Mouse (Mus musculus) liver, embryonic 14.5 days (tissue): ENCODE results near the gene Fam19a3. TPM values are rescaled to one million over a fixed set of nuclear protein-coding genes. Genes with fewer than 3 reads are reported as not detected.
"Not testable (repeated sequence)": the region's sequence is repeated elsewhere in the genome, so short reads cannot be mapped to it uniquely, and the experiment has no call there.

Experiments used
- ATAC-seq: fragments of 200-750 bp; cut with Nextera tagmentation; 2 replicates; pipeline ENCODE4 v1.8.0; 2017; ENCODE audit warnings: moderate number of reproducible peaks, mild to moderate bottlenecking, moderate library complexity; ENCODE audit not compliant: insufficient read depth
- DNase-seq, 3 experiments: peaks; one replicate each; pipeline ENCODE4 v3.0.0-alpha.2; 2012 to 2013; ENCODE audit warnings: low read depth in 3 of 3, low spot score in 3 of 3
- H3K27ac ChIP-seq: fragments of 300-500 bp; sonication (generic); 2 replicates; pipeline ENCODE4 v1.5.1; 2014; ENCODE audit warnings: moderate library complexity, mild to moderate bottlenecking, control low read depth, inconsistent platforms
- H3K27me3 ChIP-seq: fragments of 300-500 bp; sonication (generic); 2 replicates; pipeline ENCODE4 v1.6.1; 2014; ENCODE audit warnings: mild to moderate bottlenecking, low read length, moderate library complexity; ENCODE audit not compliant: control insufficient read depth, insufficient read depth
- H3K36me3 ChIP-seq: fragments of 300-500 bp; sonication (generic); replicated peaks from 2 replicates; pipeline ENCODE4 v1.6.1; 2014; ENCODE audit warnings: low read depth; ENCODE audit not compliant: control insufficient read depth, insufficient read depth
- H3K4me1 ChIP-seq, 2 experiments: fragments of 200-500 bp in 1 of 2; fragments of 300-500 bp in 1 of 2; sonication (generic) in 1 of 2; replicated peaks; 2 replicates each; pipeline ENCODE4 v1.6.1; 2012 to 2014; ENCODE audit warnings: antibody characterized with exemption in 1 of 2, inconsistent platforms in 1 of 2, low read length in 1 of 2; ENCODE audit not compliant: control insufficient read depth in 2 of 2, insufficient read depth in 2 of 2
- H3K4me2 ChIP-seq: fragments of 300-500 bp; sonication (generic); 2 replicates; pipeline ENCODE4 v1.6.1; 2014; ENCODE audit warnings: low read depth, mild to moderate bottlenecking, control low read depth, moderate library complexity
- H3K4me3 ChIP-seq, 2 experiments: fragments of 200-500 bp in 1 of 2; fragments of 300-500 bp in 1 of 2; sonication (generic) in 1 of 2; 2 replicates each; pipeline ENCODE4 v1.5.1; 2012 to 2014; ENCODE audit warnings: low read depth in 2 of 2, low read length in 2 of 2, mild to moderate bottlenecking in 2 of 2, control low read depth in 1 of 2, inconsistent platforms in 1 of 2, moderate library complexity in 1 of 2; ENCODE audit not compliant: insufficient read depth in 1 of 2
- H3K9ac ChIP-seq: fragments of 300-500 bp; sonication (generic); replicated peaks from 2 replicates; pipeline ENCODE4 v1.6.1; 2014; ENCODE audit warnings: mild to moderate bottlenecking, control low read depth, moderate library complexity
- H3K9me3 ChIP-seq: fragments of 300-500 bp; sonication (generic); 2 replicates; pipeline ENCODE4 v1.6.1; 2016; ENCODE audit warnings: low read length, mixed read lengths; ENCODE audit not compliant: control insufficient read depth
- CTCF ChIP-seq: IDR thresholded peaks from 2 replicates; pipeline ENCODE4 v1.5.1; 2016; ENCODE audit warnings: antibody characterized with exemption, low read depth, control low read depth
- EP300 ChIP-seq: IDR thresholded peaks from 2 replicates; pipeline ENCODE4 v1.6.1; 2016; ENCODE audit warnings: antibody characterized with exemption, low read depth
- WGBS: fragments of 180-500 bp; shearing (Covaris S2); extraction: QIAGEN DNeasy Blood & Tissue Kit; methylation state at CpG from one replicate; pipeline ENCODE4 v1.1.7; 2014; ENCODE audit not compliant: insufficient replicate concordance; 5-methylcytosine and 5-hydroxymethylcytosine counted together
- polyA plus RNA-seq, 2 experiments: library from polyadenylated mRNA; depleted of rRNA in 1 of 2; stranded (reverse) in 1 of 2; unstranded in 1 of 2; fragments of >200 nt; fragmentation: Nextera tagmentation in 1 of 2; extraction: Ambion mirVana in 1 of 2; gene quantifications; 2 replicates each; pipeline versions ENCODE4 v1.2.1 to v1.2.3; 2012 to 2014

Fam19a3 gene
- polyA plus RNA-seq, 2 experiments, result 0.01 TPM; not detected in 1

GRCm38 (mm10) chr3:104752845-104753244 lies 28.8 kb downstream of the Fam19a3 start:
- not testable (repeated sequence) for H3K27me3 ChIP-seq, H3K4me1 ChIP-seq, H3K36me3 ChIP-seq, H3K27ac ChIP-seq, DNase-seq, H3K9me3 ChIP-seq, ATAC-seq, H3K9ac ChIP-seq, H3K4me3 ChIP-seq
- WGBS, result 12% methylated on average over 23 of the region's 25 CpGs
- peak; percentile 71 for TF ChIP-seq CTCF
- peak overlapping the region; percentile 24; the same call in 1 of the 2 replicates for H3K4me2 ChIP-seq

- 19% methylated on average over 1 of the region's 1 CpGs for WGBS
Measured at GRCm38 (mm10) chr3:104743864-104744263, 37.8 kb downstream of the Fam19a3 start.

GRCm38 (mm10) chr3:104743161-104743560 lies 38.5 kb downstream of the Fam19a3 start:
- TF ChIP-seq CTCF (no peak), EP300 (no peak)
- no peaks in the 10 kb centered on the region for H3K27me3 ChIP-seq
- H3K36me3 ChIP-seq, result no peaks in the 10 kb centered on the region
- 62% methylated on average over 1 of the region's 1 CpGs for WGBS
- no peak for ATAC-seq
- no peak overlapping the region for H3K9ac ChIP-seq
- no peak for DNase-seq
- H3K4me2 ChIP-seq, result no peak overlapping the region
- H3K4me1 ChIP-seq, result no peaks in the 10 kb centered on the region
- H3K27ac ChIP-seq, result no peak overlapping the region
- no peaks in the 10 kb centered on the region for H3K9me3 ChIP-seq
- H3K4me3 ChIP-seq, result no peak overlapping the region

More at GRCm38 (mm10) chr3:104743864-104744263, 37.8 kb downstream of the Fam19a3 start:
- no peak overlapping the region for H3K27ac ChIP-seq
- H3K9ac ChIP-seq, result no peak overlapping the region
- no peaks in the 10 kb centered on the region for H3K9me3 ChIP-seq
- ATAC-seq (no peak), DNase-seq (no peak)
- H3K4me1 ChIP-seq, result no peaks in the 10 kb centered on the region
- TF ChIP-seq CTCF (no peak), EP300 (no peak)
- no peaks in the 10 kb centered on the region for H3K27me3 ChIP-seq
- H3K4me3 ChIP-seq, result no peak overlapping the region
- H3K36me3 ChIP-seq, result no peaks in the 10 kb centered on the region
- no peak overlapping the region for H3K4me2 ChIP-seq

- H3K4me2 ChIP-seq, result no peak overlapping the region
- H3K27me3 ChIP-seq, result no peaks in the 10 kb centered on the region
- H3K36me3 ChIP-seq, result no peaks in the 10 kb centered on the region
- TF ChIP-seq EP300 (no peak), CTCF (no peak)
- ATAC-seq (no peak), DNase-seq (no peak)
- no peak overlapping the region for H3K4me3 ChIP-seq
- H3K9ac ChIP-seq, result no peak overlapping the region
- H3K4me1 ChIP-seq, result no peaks in the 10 kb centered on the region
- H3K27ac ChIP-seq, result no peak overlapping the region
- H3K9me3 ChIP-seq, result no peaks in the 10 kb centered on the region
- WGBS, result 71% methylated on average over 3 of the region's 3 CpGs
Measured at GRCm38 (mm10) chr3:104741954-104742353, 39.7 kb downstream of the Fam19a3 start.

- H3K4me1 ChIP-seq, result no peaks in the 10 kb centered on the region
- no peak for TF ChIP-seq CTCF
- TF ChIP-seq EP300, result no peak
- WGBS, result 56% methylated on average over 7 of the region's 7 CpGs
Measured at GRCm38 (mm10) chr3:104734654-104735053, 47.0 kb downstream of the Fam19a3 start.

More at GRCm38 (mm10) chr3:104734654-104735053, 47.0 kb downstream of the Fam19a3 start:
- Histone ChIP-seq H3K27me3 (no peaks in the 10 kb centered on the region), H3K4me3 (no peak overlapping the region), H3K36me3 (no peaks in the 10 kb centered on the region), H3K27ac (no peak overlapping the region), H3K9ac (no peak overlapping the region), H3K4me2 (no peak overlapping the region), H3K9me3 (no peaks in the 10 kb centered on the region)
- ATAC-seq (no peak), DNase-seq (no peak)
